Mouse (Mus musculus) T-helper 2 cell (primary cell): ENCODE results near the gene Themis3.
"Not testable (repeated sequence)": the region's sequence is repeated elsewhere in the genome, so short reads cannot be mapped to it uniquely, and the experiment has no call there.

Experiments
- in situ Hi-C: fragments of 300-600 bp; cut with MboI, MseI; formaldehyde crosslinking; loops from one replicate; pipeline ENCODE4 v1.15.1; 2025; ENCODE audit warnings: high pct_unique_total_duplicates

The Themis3 gene

DNA sequence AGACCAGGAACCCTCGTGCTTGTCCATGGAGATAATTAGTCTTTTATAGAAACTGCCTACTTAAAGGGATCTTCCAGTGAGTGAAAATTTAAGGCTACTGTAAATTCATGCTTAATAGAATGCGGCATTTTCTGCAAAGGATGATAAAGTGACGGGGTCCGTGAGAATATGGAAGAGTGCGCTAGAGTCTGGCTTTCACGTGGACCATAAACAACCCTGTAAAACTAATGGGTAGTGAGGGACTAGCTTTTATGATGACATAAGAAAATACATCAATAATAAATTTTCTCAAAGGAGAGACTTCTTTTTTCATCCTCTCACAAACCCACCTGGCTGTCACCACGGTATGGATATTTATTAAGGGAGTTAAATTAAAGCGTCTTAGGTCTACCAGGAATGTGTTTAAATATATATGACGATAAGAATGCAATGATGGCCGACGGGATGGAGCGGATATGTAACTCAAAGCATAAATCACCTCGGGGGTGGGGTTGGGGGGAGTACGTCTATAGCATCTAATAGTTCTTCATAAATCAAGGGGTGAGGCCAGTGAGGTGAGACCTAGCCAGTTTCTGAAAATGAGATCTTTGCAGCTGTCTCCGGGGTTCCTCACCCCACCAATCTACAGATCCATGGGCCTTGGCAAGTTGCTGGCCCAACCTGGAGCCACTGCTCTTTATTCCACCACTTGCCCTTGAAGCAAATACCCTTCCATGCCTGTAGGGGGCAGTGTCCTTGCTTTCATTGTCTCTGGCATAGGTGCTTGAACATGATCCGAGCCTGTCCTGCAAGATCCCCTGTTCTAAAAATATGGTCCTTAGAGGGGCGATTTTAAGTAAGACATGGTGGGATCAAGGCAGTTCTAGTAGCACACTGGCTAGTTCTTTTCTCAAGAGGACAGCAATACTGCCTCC, 35.8 kb downstream of the Themis3 start:
- in situ Hi-C loops = no loop called here

DNA sequence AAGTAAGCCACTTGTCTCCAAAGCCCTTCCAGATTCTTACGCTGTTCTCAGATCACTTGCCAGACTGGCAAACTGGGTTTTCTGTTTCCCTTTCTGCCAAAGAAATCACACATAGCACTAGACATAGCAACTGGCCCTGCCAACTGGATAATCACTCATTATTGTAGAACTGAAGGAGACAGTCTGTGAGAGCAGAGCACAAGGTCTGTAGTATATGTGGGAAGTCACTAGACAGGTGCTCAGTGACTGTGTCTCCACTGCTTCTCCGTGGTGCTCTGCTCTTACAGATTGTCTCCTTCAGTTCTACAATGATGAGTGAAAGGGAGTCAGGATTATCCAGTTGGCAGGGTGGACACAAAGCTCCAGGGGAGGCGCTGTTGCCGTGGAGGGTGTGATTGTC, 41.7 kb downstream of the Themis3 start:
- in situ Hi-C loops = no loop called here

DNA sequence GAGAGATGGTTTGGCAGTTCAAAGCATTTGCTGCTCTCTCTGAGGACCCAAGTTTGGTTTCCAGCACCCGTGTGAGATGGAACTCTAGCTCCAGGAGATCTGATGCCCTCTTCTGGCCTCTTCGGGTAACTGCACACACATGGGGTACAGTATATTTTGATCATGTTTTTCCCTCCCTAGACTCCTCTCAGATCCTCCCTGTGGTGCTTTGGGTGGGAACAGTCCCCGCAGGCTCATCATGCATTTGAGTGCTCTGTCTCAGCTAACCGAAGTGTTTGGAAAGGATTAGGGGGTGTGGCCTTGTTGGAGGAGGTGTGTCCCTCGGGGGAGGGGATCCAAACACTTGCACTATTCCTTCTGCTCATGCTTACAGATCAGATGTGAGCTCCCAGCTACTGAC, 43.9 kb downstream of the Themis3 start:
- in situ Hi-C loops = no loop called here

DNA sequence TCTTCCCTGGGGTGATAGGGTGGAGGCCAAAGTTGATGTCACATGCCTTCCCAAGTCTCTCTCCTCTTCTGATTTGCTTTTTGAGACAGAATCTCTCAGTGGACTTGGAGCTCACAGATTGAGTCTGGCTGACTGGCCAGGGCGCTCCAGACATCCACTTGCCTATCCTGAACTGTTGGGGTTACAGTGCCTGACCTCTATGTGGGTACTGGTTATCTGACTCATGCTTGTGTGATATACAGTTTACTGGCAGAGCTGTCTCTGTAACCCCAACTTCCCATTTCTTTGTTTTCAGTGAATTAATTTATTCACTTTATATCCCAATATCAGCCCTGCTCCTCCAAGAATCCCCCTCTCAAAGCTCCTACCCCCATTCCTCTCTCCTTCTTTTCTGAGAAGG, 62.1 kb downstream of the Themis3 start:
- in situ Hi-C loops = no loop called here

DNA sequence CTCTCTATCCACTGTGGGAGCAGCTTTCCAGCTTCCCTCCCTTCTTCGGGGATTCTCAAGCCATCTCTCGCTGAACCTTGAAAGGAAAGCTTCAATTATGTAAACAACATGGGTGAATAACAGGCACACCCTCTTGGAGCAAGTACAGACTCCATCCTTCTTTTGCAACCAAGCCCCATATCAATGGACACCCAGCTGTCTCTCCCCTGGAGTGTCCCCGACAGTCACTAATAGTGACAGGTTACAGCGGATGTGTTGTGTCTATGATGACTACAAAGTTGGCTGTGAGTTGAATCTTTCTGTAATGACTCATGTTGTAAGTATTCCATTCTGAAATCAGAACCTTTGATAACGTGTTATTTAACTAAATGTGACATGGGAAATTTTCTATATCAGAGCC, 71.0 kb downstream of the Themis3 start:
- in situ Hi-C loops = no loop called here

DNA sequence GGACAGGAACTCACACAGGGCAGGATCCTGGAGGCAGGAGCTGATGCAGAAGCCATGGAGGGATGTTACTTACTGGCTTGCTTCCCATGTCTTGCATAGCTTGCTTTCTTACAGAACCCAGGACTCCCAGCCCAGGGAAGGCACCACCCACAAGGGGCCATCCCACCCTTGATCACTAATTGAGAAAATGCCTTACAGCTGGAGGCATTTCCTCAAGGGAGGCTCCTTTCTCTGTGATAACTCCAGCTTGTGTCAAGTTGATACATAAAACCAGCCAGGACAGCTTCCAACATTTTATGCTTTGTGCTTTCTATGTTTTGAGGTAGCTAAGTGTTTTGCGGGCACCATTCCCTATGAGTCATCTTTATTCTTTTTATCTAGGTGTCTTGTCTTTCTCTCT, 71.8 kb downstream of the Themis3 start:
- in situ Hi-C loops = not testable (repeated sequence)

DNA sequence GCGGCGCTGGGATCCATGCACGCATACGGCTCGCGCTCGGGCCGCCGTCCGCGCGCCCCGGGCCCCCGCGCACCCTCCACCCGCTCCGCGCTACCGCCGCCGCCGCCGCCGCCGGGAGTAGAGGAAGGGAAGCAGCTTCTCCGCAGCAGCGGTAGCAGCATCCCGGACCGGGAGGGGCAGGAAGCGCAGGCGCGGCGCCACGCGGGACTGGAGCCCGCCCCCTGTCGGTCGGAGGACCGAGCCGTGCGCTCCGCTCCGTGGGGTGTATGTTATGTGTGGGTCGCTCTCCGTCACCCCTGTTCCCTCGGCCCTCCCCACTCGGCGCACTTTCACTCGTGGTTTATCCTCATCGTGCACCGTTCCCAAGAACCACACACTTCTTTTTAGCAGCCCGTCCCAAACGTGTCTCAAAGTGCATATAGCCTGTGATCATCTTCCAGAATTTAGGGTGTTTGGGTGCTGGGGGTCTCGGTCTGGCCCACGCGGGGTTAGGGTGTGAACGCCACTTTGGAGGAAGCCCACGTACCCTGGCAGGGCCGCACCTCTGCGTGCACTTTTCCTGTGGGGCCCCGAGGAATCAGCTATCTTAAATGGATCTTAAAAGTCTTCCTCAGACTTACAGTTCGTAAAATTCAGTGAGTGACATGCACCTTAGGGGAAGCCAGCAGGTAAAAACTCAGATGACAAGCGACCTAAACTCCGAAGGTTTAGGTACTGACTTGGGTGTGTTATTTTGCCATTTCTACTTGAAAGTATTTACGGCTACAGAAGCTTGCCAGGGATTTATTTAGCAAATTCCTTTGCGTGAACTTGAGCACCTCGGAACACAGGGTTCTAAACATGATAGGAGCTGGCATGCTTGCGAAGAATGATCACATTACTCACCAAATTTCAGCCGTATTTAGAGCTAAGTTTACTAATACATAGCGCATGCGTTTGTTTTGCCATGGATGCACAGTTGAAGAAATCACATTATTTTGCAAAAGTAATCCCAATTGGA, 74.6 kb downstream of the Themis3 start, which contains the start of gene Rab12:
Gene Rab12, minus strand, starts transcription at position 176 of the 1,000 bp plus-strand sequence.
- in situ Hi-C loops = no loop called here

DNA sequence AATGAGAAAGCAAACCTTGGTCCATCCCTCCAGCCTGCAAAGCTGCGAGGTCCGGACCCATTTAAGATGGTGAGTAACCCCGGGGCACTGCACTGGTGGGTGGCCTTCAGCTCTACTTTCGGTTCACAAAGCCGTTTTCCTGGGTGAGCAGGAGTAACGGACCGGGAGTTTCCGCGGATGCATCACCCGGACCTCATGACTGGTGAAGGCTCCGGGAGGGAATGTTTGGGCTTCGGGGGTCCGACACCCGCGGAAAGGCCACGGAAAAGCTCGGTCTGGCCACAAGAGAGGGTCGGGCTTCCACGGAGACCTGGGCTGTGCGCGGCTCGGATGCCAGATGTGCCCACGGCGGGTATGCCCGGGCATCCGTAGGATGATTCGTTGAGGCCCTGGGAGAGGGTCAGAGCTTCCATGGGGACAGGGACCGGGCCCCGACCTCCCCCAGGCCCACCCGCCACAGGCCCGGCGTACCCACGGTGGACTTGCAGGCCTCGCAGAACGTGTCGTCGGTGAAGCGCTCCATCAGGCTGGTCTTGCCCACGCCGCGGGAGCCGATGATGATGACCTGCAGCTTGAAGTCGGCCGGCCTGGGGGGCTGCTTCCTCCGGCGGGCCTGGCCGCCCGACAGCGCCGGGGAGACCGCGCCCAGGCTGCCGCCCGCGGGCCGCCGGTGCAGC, 75.4 kb downstream of the Themis3 start:
- in situ Hi-C loops = no loop called here

DNA sequence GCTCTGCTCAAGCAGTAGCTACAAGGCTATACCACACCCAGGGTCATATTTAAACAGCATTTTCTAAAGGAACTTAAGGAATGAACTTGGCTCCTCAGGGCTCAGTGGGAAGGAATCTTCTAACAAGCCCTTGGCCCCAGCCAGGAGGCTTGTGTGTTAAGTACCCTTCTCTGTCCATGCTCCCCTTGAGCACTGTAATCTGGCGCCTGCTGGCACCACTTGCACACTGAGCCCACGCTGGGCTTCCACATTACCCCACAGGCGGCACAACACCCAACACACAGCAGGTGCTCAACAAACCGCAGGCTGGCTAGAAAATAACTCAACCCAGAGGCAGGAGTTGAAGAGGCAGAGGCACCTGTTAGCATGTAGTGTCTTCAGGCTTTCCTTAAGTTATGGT, 77.5 kb downstream of the Themis3 start:
- in situ Hi-C loops = no loop called here

DNA sequence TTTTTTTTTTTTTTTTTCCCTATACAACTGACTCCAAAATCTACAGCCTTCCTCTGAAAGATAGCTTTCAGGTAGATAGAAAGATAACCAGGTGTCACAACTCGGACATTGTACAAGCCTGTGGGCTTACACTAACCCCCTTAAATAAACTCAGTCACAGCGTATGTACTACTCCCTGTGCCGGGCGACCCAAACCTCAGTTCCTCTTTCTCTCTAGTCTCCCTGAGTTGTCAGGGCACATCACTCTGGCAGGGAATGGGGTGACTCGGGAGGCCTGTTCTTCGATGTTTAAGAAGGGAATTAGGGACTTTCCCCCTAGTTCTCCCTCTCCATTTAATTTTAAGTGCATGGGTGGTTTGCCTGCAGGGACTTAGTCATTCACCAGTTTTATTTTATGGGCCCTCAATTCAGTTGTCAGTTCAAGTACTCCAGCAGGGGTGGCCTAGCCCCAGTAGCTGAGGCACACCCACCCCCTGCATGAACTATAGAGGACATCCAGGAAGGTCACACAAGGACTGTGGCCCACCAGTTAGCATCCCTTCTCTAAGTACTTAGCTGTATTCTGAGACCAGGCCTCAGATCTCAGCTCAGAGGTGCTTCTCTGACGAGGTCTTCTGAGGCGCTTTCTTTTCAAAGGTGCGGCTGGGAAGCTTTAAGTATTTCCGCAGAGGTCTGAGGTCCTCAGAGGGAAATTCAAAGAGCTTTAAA, 80.0 kb downstream of the Themis3 start:
- in situ Hi-C loops = no loop called here

DNA sequence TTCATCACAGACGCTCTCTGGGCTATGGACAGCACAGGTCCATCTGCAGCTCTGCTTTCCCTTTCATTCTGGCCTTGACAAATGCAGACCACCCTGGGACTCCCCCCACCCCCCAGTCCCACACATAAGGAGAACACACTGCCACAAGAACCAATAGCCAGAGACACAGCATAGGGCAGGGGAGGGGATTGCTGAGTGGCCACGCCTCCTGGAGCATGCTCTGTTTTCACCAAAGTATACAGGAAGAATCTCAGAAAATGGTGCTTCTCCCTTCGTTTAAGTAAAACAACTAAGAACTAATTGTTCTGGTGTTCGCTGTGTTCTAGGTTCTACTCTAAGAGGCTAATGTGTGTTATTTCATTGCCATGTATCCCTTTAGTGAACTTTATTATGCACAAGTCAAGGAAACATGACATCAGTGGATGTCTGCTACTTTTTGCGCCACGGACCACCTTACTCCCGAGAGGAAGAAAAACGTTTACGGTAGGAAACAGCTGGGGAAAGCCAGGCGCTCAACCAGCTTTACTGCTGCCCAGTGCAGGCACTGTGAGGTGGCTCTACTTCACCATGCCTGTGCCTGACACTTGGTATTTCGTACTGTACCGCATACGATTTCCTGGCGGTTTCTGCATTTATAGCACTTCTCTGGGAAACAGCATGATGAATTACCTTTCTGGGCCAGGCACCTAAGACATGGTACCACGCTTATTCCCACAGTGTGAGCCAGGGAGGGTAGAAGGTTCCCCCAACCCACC, 82.0 kb downstream of the Themis3 start:
- in situ Hi-C loops = no loop called here

DNA sequence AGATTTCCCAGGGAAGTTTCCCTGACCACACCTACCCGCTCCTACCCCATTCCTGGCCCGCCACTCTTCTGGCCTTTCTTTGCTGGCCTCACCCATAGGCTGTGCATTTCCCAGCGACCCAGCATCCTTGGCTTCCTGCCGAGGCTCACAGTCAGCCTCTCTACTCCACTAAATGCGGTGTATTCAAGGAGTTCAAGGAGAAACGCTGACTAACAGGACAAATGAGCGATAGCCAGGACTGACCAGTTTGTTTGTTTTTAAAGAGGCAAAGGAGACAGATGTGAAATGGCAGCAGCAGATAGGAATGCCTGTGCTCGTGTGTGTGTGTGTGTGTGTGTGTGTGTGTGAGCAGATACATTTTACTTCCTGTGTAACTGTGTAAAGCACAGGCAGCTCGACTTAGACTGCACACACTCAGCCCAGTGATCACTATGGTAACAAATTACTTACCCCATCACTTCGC, 84.2 kb downstream of the Themis3 start:
- in situ Hi-C loops = no loop called here

DNA sequence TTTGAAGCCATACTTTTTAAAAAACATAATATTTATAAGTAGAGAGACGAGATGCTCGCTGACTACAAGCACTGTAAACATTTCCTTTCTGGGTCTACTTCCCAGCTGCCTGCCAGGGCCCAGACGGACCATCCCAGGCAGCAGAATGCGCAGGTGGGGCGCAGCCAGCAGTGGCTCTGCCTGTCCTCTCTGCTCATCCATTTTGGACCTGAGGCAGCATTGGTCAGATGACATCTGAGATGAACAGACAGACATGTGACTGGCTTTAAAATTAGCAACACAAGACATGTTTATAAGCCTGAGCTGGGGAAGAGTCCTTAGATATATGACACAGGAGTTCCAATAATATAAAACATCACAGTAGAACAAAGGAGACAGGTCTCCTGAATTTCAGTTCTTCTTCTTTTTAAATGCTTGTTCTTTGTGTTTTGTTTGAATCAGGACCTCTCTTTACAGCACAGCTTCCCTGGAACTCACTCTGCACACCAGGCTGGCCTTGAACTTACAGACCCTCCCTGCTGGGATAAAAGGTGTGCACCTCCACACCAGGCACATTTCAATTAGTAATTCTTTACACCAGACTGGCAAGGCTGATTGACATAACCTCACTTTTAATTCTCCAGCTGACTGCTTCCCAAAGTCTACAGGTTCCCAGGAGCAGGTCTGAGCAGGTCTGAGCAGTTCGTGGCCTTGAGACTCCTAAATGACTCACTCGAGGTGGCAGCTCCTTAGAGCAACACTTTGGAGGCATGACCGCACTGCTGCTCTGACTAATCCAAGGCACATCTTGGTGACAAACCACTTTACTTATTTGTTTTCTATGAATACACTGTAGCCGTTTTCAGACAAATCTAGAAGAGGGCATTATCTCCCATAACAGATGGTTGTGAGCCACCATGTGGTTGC, 87.1 kb downstream of the Themis3 start:
- in situ Hi-C loops = no loop called here

DNA sequence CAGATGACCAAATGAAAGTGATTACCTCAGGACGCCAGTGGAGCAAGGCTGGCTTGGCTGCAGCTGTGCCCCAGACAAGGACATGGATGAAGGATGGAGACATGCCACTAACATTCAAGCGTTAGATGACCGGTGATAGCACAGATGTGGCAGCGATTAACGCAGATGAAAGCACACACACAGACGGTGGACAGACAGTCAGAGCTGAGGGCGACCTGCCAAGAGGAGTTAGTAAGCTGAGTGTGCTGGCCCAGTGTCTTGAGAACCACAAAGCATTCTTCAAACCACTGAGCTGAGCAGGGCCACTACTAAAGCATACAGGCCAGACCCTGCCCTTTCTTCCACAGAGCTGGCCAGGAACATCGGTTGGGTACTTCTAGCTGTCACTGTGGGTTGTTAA, 89.5 kb downstream of the Themis3 start:
- in situ Hi-C loops = no loop called here
